Mouse (Mus musculus) intestine, embryonic 15.5 days (tissue): ENCODE results near the gene P2ry2. TPM values are rescaled to one million over a fixed set of nuclear protein-coding genes. Genes with fewer than 3 reads are reported as not detected.

Source experiments
- ATAC-seq: fragments of 200-750 bp; cut with Nextera tagmentation; 2 replicates; pipeline ENCODE4 v1.8.0; 2017; ENCODE audit warnings: moderate TSS enrichment, moderate library complexity
- H3K27ac ChIP-seq: fragments of 300-500 bp; sonication (generic); 2 replicates; pipeline ENCODE4 v1.5.1; 2015; ENCODE audit warnings: mild to moderate bottlenecking, inconsistent platforms
- H3K27me3 ChIP-seq: fragments of 300-500 bp; sonication (generic); replicated peaks from 2 replicates; pipeline ENCODE4 v1.6.1; 2015; ENCODE audit warnings: inconsistent platforms
- H3K36me3 ChIP-seq: fragments of 300-500 bp; sonication (generic); 2 replicates; pipeline ENCODE4 v1.6.1; 2015; ENCODE audit warnings: inconsistent platforms
- H3K4me1 ChIP-seq: fragments of 300-500 bp; sonication (generic); replicated peaks from 2 replicates; pipeline ENCODE4 v1.6.1; 2015; ENCODE audit warnings: inconsistent platforms
- H3K4me2 ChIP-seq: fragments of 300-500 bp; sonication (generic); replicated peaks from 2 replicates; pipeline ENCODE4 v1.6.1; 2015; ENCODE audit warnings: mild to moderate bottlenecking, inconsistent platforms
- H3K4me3 ChIP-seq: fragments of 300-500 bp; sonication (generic); replicated peaks from 2 replicates; pipeline ENCODE4 v1.5.1; 2015; ENCODE audit warnings: inconsistent platforms
- H3K9ac ChIP-seq: fragments of 300-500 bp; sonication (generic); 2 replicates; pipeline ENCODE4 v1.6.1; 2015; ENCODE audit warnings: inconsistent platforms
- H3K9me3 ChIP-seq: fragments of 300-500 bp; sonication (generic); 2 replicates; pipeline ENCODE4 v1.6.1; 2016; ENCODE audit warnings: inconsistent platforms
- WGBS: fragments of 180-500 bp; shearing (Covaris S2); methylation state at CpG from one replicate; pipeline ENCODE4 v1.1.7; 2015; 5-methylcytosine and 5-hydroxymethylcytosine counted together
- polyA plus RNA-seq: library from polyadenylated mRNA; unstranded; fragments of >200 nt; fragmentation: Nextera tagmentation; extraction: Ambion mirVana; gene quantifications from 2 replicates; pipeline ENCODE4 v1.2.1, GENCODE M21; 2015

P2ry2 gene
- polyA plus RNA-seq, 1 experiment from 2014 or later = 2.7 TPM

- Histone ChIP-seq H3K9me3 (no peaks in the 10 kb centered on the region), H3K27ac (no peak overlapping the region), H3K27me3 (no peaks in the 10 kb centered on the region), H3K4me3 (no peak overlapping the region), H3K4me1 (peaks cover 16% of the 10 kb centered on the region), H3K4me2 (no peak overlapping the region), H3K36me3 (no peaks in the 10 kb centered on the region), H3K9ac (no peak overlapping the region)
- 56% methylated on average over 8 of the region's 8 CpGs for WGBS
- no peak for ATAC-seq
These were observed 31.3 kb upstream of the P2ry2 start for GRCm38 (mm10) chr7:101043846-101044541.

DNA sequence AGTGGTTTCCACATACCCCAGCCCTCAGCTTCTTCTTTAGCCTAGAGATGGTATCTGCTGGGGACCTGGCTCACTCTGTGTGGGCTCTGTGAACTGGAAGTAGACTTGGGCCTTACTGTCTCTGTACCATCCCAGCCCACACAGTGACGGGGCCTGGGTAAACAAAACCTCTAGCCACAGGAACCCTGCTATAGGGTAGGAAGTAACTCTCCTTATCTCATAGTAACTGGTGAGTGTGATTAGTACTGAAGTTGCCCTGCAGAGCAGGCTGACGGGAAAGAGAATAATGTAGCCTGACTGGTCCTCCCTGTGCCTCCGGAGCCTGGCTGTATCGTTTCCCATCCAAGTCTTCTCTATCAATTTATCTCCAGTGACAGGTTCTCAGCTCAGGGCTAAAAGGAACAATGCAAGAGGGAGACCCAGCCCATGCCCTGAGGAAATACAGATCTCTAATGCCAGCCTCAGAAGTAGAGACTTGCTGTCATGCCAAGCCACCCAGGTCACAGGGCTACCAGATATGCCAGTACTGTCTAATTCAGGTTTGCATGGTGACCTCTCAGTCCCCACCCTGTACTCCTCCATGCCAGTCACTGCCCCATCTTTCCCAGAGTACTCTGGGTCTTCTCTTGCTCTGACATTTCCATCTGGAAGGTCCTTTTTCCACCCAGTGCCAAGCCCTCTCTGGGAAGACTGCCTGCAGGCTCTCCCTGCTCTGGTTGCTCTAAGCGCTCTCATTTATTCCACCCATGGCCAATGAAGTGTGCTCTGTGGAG is 29.5 kb upstream of the P2ry2 start:
- Histone ChIP-seq H3K27me3 (no peaks in the 10 kb centered on the region), H3K9ac (no peak overlapping the region), H3K9me3 (no peaks in the 10 kb centered on the region), H3K4me2 (peak overlapping the region; percentile 3; the same call in 1 of the 2 replicates), H3K4me3 (no peak overlapping the region), H3K27ac (peak overlapping the region; percentile 25; the same call in 1 of the 2 replicates), H3K4me1 (peaks cover 16% of the 10 kb centered on the region), H3K36me3 (no peaks in the 10 kb centered on the region)
- peak; percentile 85 for ATAC-seq
- WGBS = 35% methylated on average over 5 of the region's 5 CpGs

DNA sequence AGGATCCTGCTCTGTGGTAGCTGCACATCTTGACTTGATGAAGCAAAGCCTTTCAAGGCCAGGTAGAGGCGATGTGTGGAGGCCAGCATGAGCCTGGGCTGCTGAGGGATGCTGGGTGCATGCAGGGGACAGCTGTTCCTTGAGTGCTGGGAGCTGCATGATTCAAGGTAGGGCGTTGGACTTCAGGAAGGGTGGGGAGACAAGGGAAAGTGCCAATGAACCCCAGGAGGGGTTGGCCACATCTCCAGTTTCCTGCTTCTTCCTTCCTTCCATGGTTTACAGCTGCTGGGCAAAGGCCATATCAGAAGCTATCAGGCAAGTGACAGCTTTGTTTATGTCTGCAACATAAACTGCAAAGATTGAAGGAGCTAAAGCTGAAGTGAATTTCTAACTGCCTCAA is 28.9 kb upstream of the P2ry2 start:
- Histone ChIP-seq H3K4me2 (peak overlapping the region; percentile 3; the same call in 1 of the 2 replicates), H3K9ac (no peak overlapping the region), H3K27ac (peak overlapping the region; percentile 25; the same call in 1 of the 2 replicates), H3K9me3 (no peaks in the 10 kb centered on the region), H3K4me1 (peaks cover 16% of the 10 kb centered on the region), H3K36me3 (no peaks in the 10 kb centered on the region), H3K27me3 (no peaks in the 10 kb centered on the region), H3K4me3 (no peak overlapping the region)
- peak; percentile 90 for ATAC-seq
- WGBS = 40% methylated on average over 2 of the region's 2 CpGs

GRCm38 (mm10) chr7:101033371-101033770 is 20.7 kb upstream of the P2ry2 start:
- H3K9me3 ChIP-seq = no peaks in the 10 kb centered on the region
- H3K9ac ChIP-seq = no peak overlapping the region
- H3K4me2 ChIP-seq = no peak overlapping the region
- no peaks in the 10 kb centered on the region for H3K27me3 ChIP-seq
- no peak overlapping the region for H3K27ac ChIP-seq
- no peak for ATAC-seq
- no peak overlapping the region for H3K4me3 ChIP-seq
- H3K36me3 ChIP-seq = no peaks in the 10 kb centered on the region
- 88% methylated on average over 2 of the region's 2 CpGs for WGBS
- peaks cover 14% of the 10 kb centered on the region for H3K4me1 ChIP-seq

DNA sequence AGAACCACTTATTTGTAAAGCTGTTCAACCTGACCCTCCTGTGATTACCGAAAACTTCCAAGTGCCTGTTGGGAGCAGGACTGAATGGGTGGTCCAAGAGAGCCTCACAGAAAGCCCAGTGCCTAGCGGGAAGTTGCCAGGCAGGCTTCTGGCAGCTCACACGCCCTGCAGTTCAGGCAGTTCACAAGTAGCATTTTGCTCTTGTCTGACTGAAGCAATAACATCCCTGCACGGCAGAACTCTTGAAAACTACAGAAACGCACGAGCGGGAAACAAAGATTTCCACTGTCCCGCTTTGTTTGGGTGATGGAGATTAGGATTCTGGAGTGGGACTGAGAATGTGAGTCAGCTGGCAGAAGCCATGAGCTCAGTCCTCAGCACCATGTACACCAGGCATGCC is 18.6 kb upstream of the P2ry2 start:
- H3K36me3 ChIP-seq = no peaks in the 10 kb centered on the region
- H3K27ac ChIP-seq = no peak overlapping the region

DNA sequence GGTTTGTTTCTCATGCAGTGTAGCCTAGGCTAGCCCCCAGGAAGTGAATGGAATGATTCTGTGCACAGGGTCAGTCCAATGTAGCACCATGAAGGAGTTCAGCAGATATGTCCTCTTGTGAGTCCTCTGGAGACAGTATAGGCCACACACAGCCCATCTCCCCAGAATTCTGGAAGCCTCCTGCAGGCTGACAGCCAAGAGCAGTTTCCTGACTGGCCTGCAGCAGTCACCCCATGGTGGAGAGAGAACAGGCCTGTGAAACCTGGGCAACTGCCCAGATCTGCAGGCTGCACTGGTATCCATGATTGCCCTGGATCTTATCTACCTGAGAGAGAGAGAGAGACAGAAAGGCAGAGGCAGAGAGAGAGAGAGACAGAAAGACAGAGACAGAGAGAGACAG is 18.1 kb upstream of the P2ry2 start:
- no peaks in the 10 kb centered on the region for H3K36me3 ChIP-seq
- no peak overlapping the region for H3K9ac ChIP-seq
- no peaks in the 10 kb centered on the region for H3K9me3 ChIP-seq
- peak; percentile 16; the same call in 1 of the 2 replicates for ATAC-seq
- H3K4me1 ChIP-seq = peaks cover 14% of the 10 kb centered on the region
- no peak overlapping the region for H3K4me3 ChIP-seq
- no peak overlapping the region for H3K4me2 ChIP-seq
- H3K27me3 ChIP-seq = no peaks in the 10 kb centered on the region
- H3K27ac ChIP-seq = no peak overlapping the region

More for the DNA sequence above, 18.6 kb upstream of the P2ry2 start:
- Histone ChIP-seq H3K4me3 (no peak overlapping the region), H3K9me3 (no peaks in the 10 kb centered on the region), H3K27me3 (no peaks in the 10 kb centered on the region), H3K4me1 (peaks cover 14% of the 10 kb centered on the region), H3K9ac (no peak overlapping the region), H3K4me2 (no peak overlapping the region)
- ATAC-seq = no peak
- WGBS = 26% methylated on average over 8 of the region's 8 CpGs

GRCm38 (mm10) chr7:101029446-101029845 is 16.8 kb upstream of the P2ry2 start:
- Histone ChIP-seq H3K9ac (no peak overlapping the region), H3K9me3 (no peaks in the 10 kb centered on the region), H3K4me2 (no peak overlapping the region; the same call in 1 of the 2 replicates), H3K27ac (no peak overlapping the region), H3K27me3 (no peaks in the 10 kb centered on the region), H3K4me1 (peaks cover 14% of the 10 kb centered on the region), H3K36me3 (no peaks in the 10 kb centered on the region), H3K4me3 (no peak overlapping the region)
- 52% methylated on average over 6 of the region's 6 CpGs for WGBS
- peak; percentile 88 for ATAC-seq

DNA sequence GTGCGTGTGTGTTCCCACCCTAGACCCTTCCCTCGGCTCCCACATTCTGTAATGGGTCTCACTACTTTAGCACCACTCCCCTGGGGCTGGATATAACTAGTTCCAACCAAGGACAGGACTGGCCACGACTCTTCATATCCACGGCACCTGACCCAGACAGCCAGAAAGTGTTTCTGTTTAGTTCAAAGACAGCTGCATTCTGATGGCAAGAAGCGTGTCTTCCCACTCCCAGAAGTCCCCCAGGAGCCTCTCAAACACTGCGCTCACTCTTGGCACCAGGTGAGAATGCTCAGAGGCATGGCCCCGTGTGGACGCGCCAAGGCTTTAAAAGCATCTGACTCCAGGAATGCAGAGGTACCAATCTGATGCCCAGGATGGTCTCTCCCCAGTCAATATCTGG is 16.3 kb upstream of the P2ry2 start:
- Histone ChIP-seq H3K4me1 (peaks cover 14% of the 10 kb centered on the region), H3K4me2 (no peak overlapping the region), H3K27ac (no peak overlapping the region), H3K27me3 (no peaks in the 10 kb centered on the region), H3K36me3 (no peaks in the 10 kb centered on the region), H3K9me3 (no peaks in the 10 kb centered on the region), H3K9ac (no peak overlapping the region), H3K4me3 (no peak overlapping the region)
- 80% methylated on average over 9 of the region's 9 CpGs for WGBS
- ATAC-seq = peak; percentile 21; the same call in 1 of the 2 replicates

DNA sequence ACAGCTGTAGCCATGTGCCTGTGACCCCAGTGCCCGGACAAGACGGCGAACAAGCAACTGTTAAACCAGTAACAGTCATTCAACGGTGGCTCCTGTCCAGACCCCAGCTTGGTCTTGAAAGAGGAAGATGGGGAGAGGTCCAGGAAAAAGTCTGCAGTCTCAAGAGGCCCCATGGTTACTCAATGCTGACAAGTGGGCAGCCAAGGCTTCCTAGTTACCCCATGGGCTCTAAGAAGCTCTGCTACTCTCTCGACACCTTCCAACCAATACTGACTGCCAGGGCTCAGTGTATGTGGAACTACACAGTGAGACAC is 15.7 kb upstream of the P2ry2 start:
- Histone ChIP-seq H3K27ac (no peak overlapping the region), H3K9ac (no peak overlapping the region), H3K27me3 (no peaks in the 10 kb centered on the region), H3K9me3 (no peaks in the 10 kb centered on the region), H3K4me1 (peaks cover 14% of the 10 kb centered on the region), H3K4me2 (no peak overlapping the region), H3K4me3 (no peak overlapping the region), H3K36me3 (no peaks in the 10 kb centered on the region)
- no peak for ATAC-seq
- 80% methylated on average over 5 of the region's 5 CpGs for WGBS

GRCm38 (mm10) chr7:101027623-101028443 is 15.2 kb upstream of the P2ry2 start:
- no peak overlapping the region for H3K4me2 ChIP-seq
- no peak for ATAC-seq
- H3K9ac ChIP-seq = no peak overlapping the region
- no peak overlapping the region for H3K27ac ChIP-seq
- H3K36me3 ChIP-seq = no peaks in the 10 kb centered on the region
- H3K9me3 ChIP-seq = no peaks in the 10 kb centered on the region
- H3K27me3 ChIP-seq = no peaks in the 10 kb centered on the region
- 86% methylated on average over 10 of the region's 10 CpGs for WGBS
- H3K4me1 ChIP-seq = peaks cover 14% of the 10 kb centered on the region
- no peak overlapping the region for H3K4me3 ChIP-seq

- H3K4me2 ChIP-seq = no peak overlapping the region
- no peaks in the 10 kb centered on the region for H3K36me3 ChIP-seq
- H3K4me3 ChIP-seq = no peak overlapping the region
- 63% methylated on average over 5 of the region's 5 CpGs for WGBS
- peaks cover 14% of the 10 kb centered on the region for H3K4me1 ChIP-seq
- H3K9me3 ChIP-seq = no peaks in the 10 kb centered on the region
- no peaks in the 10 kb centered on the region for H3K27me3 ChIP-seq
- no peak for ATAC-seq
- H3K27ac ChIP-seq = no peak overlapping the region
- no peak overlapping the region for H3K9ac ChIP-seq
These were observed 14.2 kb upstream of the P2ry2 start for GRCm38 (mm10) chr7:101026836-101027235.

- peaks cover 9% of the 10 kb centered on the region for H3K27me3 ChIP-seq
- H3K4me3 ChIP-seq = no peak overlapping the region
- H3K4me1 ChIP-seq = no peaks in the 10 kb centered on the region
- no peak overlapping the region for H3K9ac ChIP-seq
- no peak for ATAC-seq
- H3K27ac ChIP-seq = no peak overlapping the region
- WGBS = 68% methylated on average over 6 of the region's 6 CpGs
- H3K4me2 ChIP-seq = no peak overlapping the region
- H3K9me3 ChIP-seq = no peaks in the 10 kb centered on the region
- no peaks in the 10 kb centered on the region for H3K36me3 ChIP-seq
These were observed 4.8 kb upstream of the P2ry2 start for GRCm38 (mm10) chr7:101017492-101017891.
